Mouse (Mus musculus): ENCODE measurements at regions not wholly inside any gene's neighbourhood (a gene's known extent, or its start where the extent isn't known, plus 50 kb on each side); places are given as distances from the start of the nearest gene placed in this dataset.
A peak's percentile ranks its signal among the peaks of the same experiment; 100 is the strongest.

GRCm38 (mm10) chr4:55207749-55208385 is 142.0 kb upstream of the Rad23b start:
- no peak for ATAC-seq (ENCODE audit: low FRiP score, low read depth)
- Histone ChIP-seq H3K9ac (peak overlapping the region; percentile 2; the same call in 1 of the 2 replicates), H3K9me3 (no peaks in the 10 kb centered on the region), H3K27ac (0 out of 2 replicates have a peak overlapping the region, but pooled peaks have one; percentile 22), H3K4me1 (peaks cover 25% of the 10 kb centered on the region), H3K36me3 (no peaks in the 10 kb centered on the region), H3K4me3 (no peak overlapping the region), H3K4me2 (replicated peaks) (peak overlapping the region; percentile 53), H3K27me3 (no peaks in the 10 kb centered on the region)
- 33% methylated on average over 13 of the region's 13 CpGs for WGBS

- Histone ChIP-seq H3K4me1 (peaks cover 23% of the 10 kb centered on the region), H3K4me2 (replicated peaks) (peak overlapping the region; percentile 53), H3K27ac (0 out of 2 replicates have a peak overlapping the region, but pooled peaks have one; percentile 22), H3K9ac (0 out of 2 replicates have a peak overlapping the region, but pooled peaks have one; percentile 2), H3K4me3 (peak overlapping the region; percentile 4; the same call in 1 of the 2 replicates), H3K9me3 (no peaks in the 10 kb centered on the region), H3K36me3 (no peaks in the 10 kb centered on the region), H3K27me3 (no peaks in the 10 kb centered on the region)
- 0 out of 2 replicates have a peak, but pooled peaks have one; percentile 34 for ATAC-seq (ENCODE audit: low FRiP score, low read depth)
- WGBS = 10% methylated on average over 21 of the region's 21 CpGs
These were observed 141.2 kb upstream of the Rad23b start for GRCm38 (mm10) chr4:55208386-55209345.

DNA sequence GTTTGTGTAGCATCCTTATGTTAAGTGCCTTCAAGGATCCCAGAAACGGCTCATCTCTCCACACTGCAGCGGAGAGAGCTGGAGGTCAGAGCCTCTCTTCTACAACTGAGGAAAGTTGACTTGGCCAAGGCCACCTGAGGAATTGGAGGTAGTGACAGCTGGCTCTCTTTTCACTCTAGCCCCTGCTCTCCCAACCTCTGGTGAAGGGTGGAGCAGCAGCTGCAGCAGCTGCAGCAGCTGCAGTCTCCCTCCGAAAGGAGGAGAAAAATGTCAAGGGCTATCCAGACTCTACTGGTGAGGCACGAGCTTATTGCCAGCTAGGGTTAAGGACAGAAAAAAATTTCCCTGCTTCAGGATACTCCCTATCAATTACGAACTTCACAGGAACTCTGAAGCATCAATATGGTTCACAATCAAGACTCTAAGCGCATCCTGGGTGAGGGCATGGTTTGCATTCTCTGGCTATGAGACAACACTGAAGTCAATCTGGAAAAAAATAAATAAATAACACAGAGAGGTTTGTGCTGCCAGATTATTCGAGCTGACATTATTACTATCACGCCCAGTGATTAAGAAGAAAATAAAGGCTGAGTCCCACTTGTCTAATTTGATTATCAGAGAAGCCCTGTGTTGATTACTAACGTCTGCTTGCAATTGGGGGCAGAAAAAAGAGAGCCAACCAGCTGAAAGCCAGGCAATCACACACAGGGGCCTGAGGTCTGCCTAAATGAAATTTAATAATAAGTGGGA is 134.2 kb upstream of the Rad23b start:
- no peak overlapping the region for H3K27ac ChIP-seq
- no peaks in the 10 kb centered on the region for H3K36me3 ChIP-seq
- H3K9me3 ChIP-seq = no peaks in the 10 kb centered on the region
- no peak overlapping the region for H3K4me2 ChIP-seq (replicated peaks)
- H3K4me3 ChIP-seq = no peak overlapping the region
- no peaks in the 10 kb centered on the region for H3K4me1 ChIP-seq
- H3K9ac ChIP-seq = no peak overlapping the region
- WGBS = 51% methylated on average over 9 of the region's 9 CpGs
- no peak for ATAC-seq (ENCODE audit: low FRiP score, low read depth)
- no peaks in the 10 kb centered on the region for H3K27me3 ChIP-seq

- no peak for ATAC-seq (ENCODE audit: low FRiP score, low read depth)
- no peak overlapping the region for H3K9ac ChIP-seq
- no peak overlapping the region for H3K4me3 ChIP-seq
- 54% methylated on average over 6 of the region's 6 CpGs for WGBS
- no peaks in the 10 kb centered on the region for H3K36me3 ChIP-seq
- H3K9me3 ChIP-seq = no peaks in the 10 kb centered on the region
- H3K27me3 ChIP-seq = no peaks in the 10 kb centered on the region
- no peak overlapping the region for H3K27ac ChIP-seq
- H3K4me2 ChIP-seq (replicated peaks) = no peak overlapping the region
- H3K4me1 ChIP-seq = no peaks in the 10 kb centered on the region
These were observed 133.7 kb upstream of the Rad23b start for GRCm38 (mm10) chr4:55216175-55216545.

DNA sequence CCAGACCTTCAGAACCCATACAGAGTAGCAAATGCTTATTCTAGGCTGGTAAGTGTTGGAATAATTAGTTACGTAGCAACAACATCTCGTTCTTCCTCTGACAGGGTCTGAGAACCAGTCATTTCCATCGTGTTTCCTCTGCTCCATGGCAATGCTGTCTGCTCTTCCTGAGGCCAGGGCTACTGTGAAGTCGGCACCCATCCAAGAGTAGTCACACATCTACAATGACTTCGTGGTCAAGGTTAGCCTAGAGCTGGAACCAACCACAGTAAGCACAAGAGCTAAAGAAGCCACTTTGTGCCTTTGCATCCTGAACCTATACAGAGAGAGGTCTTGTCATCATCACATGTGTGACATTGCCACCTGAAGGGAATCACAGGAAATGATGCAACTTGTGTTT is 124.1 kb upstream of the Rad23b start:
- H3K36me3 ChIP-seq = no peaks in the 10 kb centered on the region
- H3K4me3 ChIP-seq = no peak overlapping the region
- H3K27ac ChIP-seq = no peak overlapping the region
- no peak overlapping the region for H3K9ac ChIP-seq
- 86% methylated on average over 5 of the region's 5 CpGs for WGBS
- no peaks in the 10 kb centered on the region for H3K9me3 ChIP-seq
- no peak for ATAC-seq (ENCODE audit: low FRiP score, low read depth)
- no peaks in the 10 kb centered on the region for H3K27me3 ChIP-seq
- no peaks in the 10 kb centered on the region for H3K4me1 ChIP-seq
- H3K4me2 ChIP-seq (replicated peaks) = no peak overlapping the region

- WGBS = 49% methylated on average over 3 of the region's 3 CpGs
- no peaks in the 10 kb centered on the region for H3K4me1 ChIP-seq
- H3K9ac ChIP-seq = no peak overlapping the region
- no peaks in the 10 kb centered on the region for H3K27me3 ChIP-seq
- no peak overlapping the region for H3K4me3 ChIP-seq
- H3K36me3 ChIP-seq = no peaks in the 10 kb centered on the region
- no peaks in the 10 kb centered on the region for H3K9me3 ChIP-seq
- H3K27ac ChIP-seq = no peak overlapping the region
- H3K4me2 ChIP-seq (replicated peaks) = no peak overlapping the region
- no peak for ATAC-seq (ENCODE audit: low FRiP score, low read depth)
These were observed 122.4 kb upstream of the Rad23b start for GRCm38 (mm10) chr4:55227394-55227793.

GRCm38 (mm10) chr4:55231522-55231921 is 118.3 kb upstream of the Rad23b start:
- Histone ChIP-seq H3K4me2 (replicated peaks) (no peak overlapping the region), H3K27ac (no peak overlapping the region), H3K4me3 (no peak overlapping the region), H3K9me3 (no peaks in the 10 kb centered on the region), H3K36me3 (no peaks in the 10 kb centered on the region), H3K9ac (no peak overlapping the region), H3K4me1 (no peaks in the 10 kb centered on the region), H3K27me3 (no peaks in the 10 kb centered on the region)
- 23% methylated on average over 4 of the region's 4 CpGs for WGBS
- ATAC-seq (ENCODE audit: low FRiP score, low read depth) = no peak

DNA sequence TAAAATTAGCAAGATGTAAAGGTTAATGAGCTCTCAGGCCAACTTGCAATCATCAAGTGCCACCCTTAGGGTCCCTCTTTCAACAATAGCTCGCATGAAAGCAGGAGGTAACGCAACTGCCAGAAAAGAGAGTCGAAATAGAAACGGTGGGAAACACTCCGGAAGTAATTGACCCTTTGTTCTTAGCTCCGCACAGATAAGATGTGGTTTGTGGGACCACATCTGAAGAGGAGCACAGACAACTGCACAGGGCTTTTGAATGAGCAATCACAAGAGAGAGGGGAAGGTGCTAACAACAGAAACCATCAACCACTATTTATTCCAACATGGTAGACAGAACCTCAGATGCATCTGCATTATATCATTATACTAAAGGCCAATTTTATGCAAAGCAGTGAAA is 112.0 kb upstream of the Rad23b start:
- WGBS = 81% methylated on average over 6 of the region's 6 CpGs
- no peak overlapping the region for H3K4me3 ChIP-seq
- no peaks in the 10 kb centered on the region for H3K9me3 ChIP-seq
- no peak overlapping the region for H3K4me2 ChIP-seq (replicated peaks)
- H3K36me3 ChIP-seq = no peaks in the 10 kb centered on the region
- no peak overlapping the region for H3K9ac ChIP-seq
- no peaks in the 10 kb centered on the region for H3K4me1 ChIP-seq
- no peaks in the 10 kb centered on the region for H3K27me3 ChIP-seq
- ATAC-seq (ENCODE audit: low FRiP score, low read depth) = no peak
- H3K27ac ChIP-seq = no peak overlapping the region

- Histone ChIP-seq H3K27ac (no peak overlapping the region), H3K9ac (no peak overlapping the region), H3K4me1 (no peaks in the 10 kb centered on the region), H3K9me3 (no peaks in the 10 kb centered on the region), H3K27me3 (no peaks in the 10 kb centered on the region), H3K4me2 (replicated peaks) (no peak overlapping the region), H3K36me3 (no peaks in the 10 kb centered on the region), H3K4me3 (no peak overlapping the region)
- 0 out of 2 replicates have a peak, but pooled peaks have one; percentile 71 for ATAC-seq (ENCODE audit: low FRiP score, low read depth)
- WGBS = 5% methylated on average over 7 of the region's 7 CpGs
These were observed 109.4 kb upstream of the Rad23b start for GRCm38 (mm10) chr4:55240450-55240849.

GRCm38 (mm10) chr4:55242331-55242730 is 107.5 kb upstream of the Rad23b start:
- no peaks in the 10 kb centered on the region for H3K9me3 ChIP-seq
- H3K9ac ChIP-seq = no peak overlapping the region
- H3K4me2 ChIP-seq (replicated peaks) = no peak overlapping the region
- no peak for ATAC-seq (ENCODE audit: low FRiP score, low read depth)
- no peaks in the 10 kb centered on the region for H3K36me3 ChIP-seq
- no peaks in the 10 kb centered on the region for H3K4me1 ChIP-seq
- H3K27ac ChIP-seq = no peak overlapping the region
- H3K27me3 ChIP-seq = no peaks in the 10 kb centered on the region
- H3K4me3 ChIP-seq = no peak overlapping the region
- WGBS = 74% methylated on average over 4 of the region's 4 CpGs

GRCm38 (mm10) chr4:55243091-55244058 is 106.5 kb upstream of the Rad23b start:
- Histone ChIP-seq H3K4me2 (replicated peaks) (no peak overlapping the region), H3K4me1 (no peaks in the 10 kb centered on the region), H3K9me3 (no peaks in the 10 kb centered on the region), H3K27me3 (no peaks in the 10 kb centered on the region), H3K4me3 (no peak overlapping the region), H3K27ac (no peak overlapping the region), H3K9ac (no peak overlapping the region), H3K36me3 (no peaks in the 10 kb centered on the region)
- ATAC-seq (ENCODE audit: low FRiP score, low read depth) = no peak
- 74% methylated on average over 14 of the region's 14 CpGs for WGBS
